Mouse (Mus musculus) MN1 (cell line): ENCODE data around the gene Ncbp3.
"Not testable (repeated sequence)": the region's sequence is repeated elsewhere in the genome, so short reads cannot be mapped to it uniquely, and the experiment has no call there.

Source experiments
- DNase-seq: peaks from one replicate; pipeline ENCODE4 v3.0.0-alpha.2; 2016; ENCODE audit warnings: low spot score

Ncbp3 gene

GRCm38 (mm10) chr11:73085391-73085790 lies 37.8 kb downstream of the Ncbp3 start:
- no peak for DNase-seq

- no peak for DNase-seq
Measured at GRCm38 (mm10) chr11:73087700-73088480, 40.3 kb downstream of the Ncbp3 start.

GRCm38 (mm10) chr11:73090283-73090682 lies 42.7 kb downstream of the Ncbp3 start, which contains the start of gene Itgae:
Itgae (plus strand) TSS chr11:73090583.
- no peak for DNase-seq

- no peak for DNase-seq
Measured at GRCm38 (mm10) chr11:73090826-73091225, 43.2 kb downstream of the Ncbp3 start.

GRCm38 (mm10) chr11:73092057-73092456 lies 44.5 kb downstream of the Ncbp3 start:
- DNase-seq: no peak

GRCm38 (mm10) chr11:73092877-73093276 lies 45.3 kb downstream of the Ncbp3 start:
- no peak for DNase-seq

- DNase-seq: no peak
Measured at GRCm38 (mm10) chr11:73094231-73094995, 46.8 kb downstream of the Ncbp3 start.

- DNase-seq: no peak
Measured at GRCm38 (mm10) chr11:73098860-73099259, 51.3 kb downstream of the Ncbp3 start.

- no peak for DNase-seq
Measured at GRCm38 (mm10) chr11:73099976-73100750, 52.6 kb downstream of the Ncbp3 start.

- no peak for DNase-seq
Measured at GRCm38 (mm10) chr11:73101308-73101707, 53.7 kb downstream of the Ncbp3 start.

- no peak for DNase-seq
Measured at GRCm38 (mm10) chr11:73105246-73105645, 57.7 kb downstream of the Ncbp3 start.

- not testable (repeated sequence) for DNase-seq
Measured at GRCm38 (mm10) chr11:73107358-73107757, 59.8 kb downstream of the Ncbp3 start.

GRCm38 (mm10) chr11:73108195-73108897 lies 60.8 kb downstream of the Ncbp3 start:
- DNase-seq: no peak

GRCm38 (mm10) chr11:73108898-73109625 lies 61.5 kb downstream of the Ncbp3 start:
- DNase-seq: no peak

- DNase-seq: no peak
Measured at GRCm38 (mm10) chr11:73109941-73110340, 62.4 kb downstream of the Ncbp3 start.

GRCm38 (mm10) chr11:73111414-73111813 lies 63.8 kb downstream of the Ncbp3 start:
- DNase-seq: no peak

- DNase-seq: no peak
Measured at GRCm38 (mm10) chr11:73126495-73126894, 78.9 kb downstream of the Ncbp3 start.

- DNase-seq: no peak
Measured at GRCm38 (mm10) chr11:73131020-73131419, 83.4 kb downstream of the Ncbp3 start.

GRCm38 (mm10) chr11:73132999-73133398 lies 85.4 kb downstream of the Ncbp3 start:
- no peak for DNase-seq

- no peak for DNase-seq
Measured at GRCm38 (mm10) chr11:73134222-73134621, 86.6 kb downstream of the Ncbp3 start.

- DNase-seq: no peak
Measured at GRCm38 (mm10) chr11:73136587-73136986, 89.0 kb downstream of the Ncbp3 start.
